Mouse (Mus musculus) neural tube, embryonic 13.5 days (tissue): ENCODE measurements around the gene Gpt2. TPM values are rescaled to one million over a fixed set of nuclear protein-coding genes. Genes with fewer than 3 reads are reported as not detected.

ENCODE experiments used
- ATAC-seq: fragments of 200-750 bp; cut with Nextera tagmentation; 2 replicates; pipeline ENCODE4 v1.8.0; 2017; ENCODE audit warnings: low read depth, mild to moderate bottlenecking, moderate TSS enrichment, moderate library complexity
- H3K27ac ChIP-seq: fragments of 300-500 bp; sonication (generic); replicated peaks from 2 replicates; pipeline ENCODE4 v1.5.1; 2015; ENCODE audit warnings: moderate library complexity, mild to moderate bottlenecking, inconsistent platforms
- H3K27me3 ChIP-seq: fragments of 300-500 bp; sonication (generic); 2 replicates; pipeline ENCODE4 v1.6.1; 2015; ENCODE audit warnings: mild to moderate bottlenecking, inconsistent platforms
- H3K36me3 ChIP-seq: fragments of 300-500 bp; sonication (generic); 2 replicates; pipeline ENCODE4 v1.6.1; 2015; ENCODE audit warnings: mild to moderate bottlenecking, inconsistent platforms
- H3K4me1 ChIP-seq: fragments of 300-500 bp; sonication (generic); replicated peaks from 2 replicates; pipeline ENCODE4 v1.6.1; 2015; ENCODE audit warnings: inconsistent platforms
- H3K4me2 ChIP-seq: fragments of 300-500 bp; sonication (generic); 2 replicates; pipeline ENCODE4 v1.6.1; 2015; ENCODE audit warnings: inconsistent platforms, mild to moderate bottlenecking, moderate library complexity
- H3K4me3 ChIP-seq: fragments of 300-500 bp; sonication (generic); 2 replicates; pipeline ENCODE4 v1.5.1; 2015; ENCODE audit warnings: mild to moderate bottlenecking, inconsistent platforms
- H3K9ac ChIP-seq: fragments of 300-500 bp; sonication (generic); 2 replicates; pipeline ENCODE4 v1.6.1; 2015; ENCODE audit warnings: moderate library complexity, mild to moderate bottlenecking, inconsistent platforms
- H3K9me3 ChIP-seq: fragments of 300-500 bp; sonication (generic); 2 replicates; pipeline ENCODE4 v1.6.1; 2016; ENCODE audit warnings: inconsistent platforms
- WGBS: fragments of 180-500 bp; shearing (Covaris S2); methylation state at CpG from one replicate; pipeline ENCODE4 v1.1.7; 2015; 5-methylcytosine and 5-hydroxymethylcytosine counted together
- polyA plus RNA-seq: library from polyadenylated mRNA; unstranded; fragments of >200 nt; fragmentation: Nextera tagmentation; extraction: Ambion mirVana; gene quantifications from 2 replicates; pipeline ENCODE4 v1.2.1, GENCODE M21; 2015

Gene Gpt2
- polyA plus RNA-seq, 1 experiment from 2014 or later: 53.1 TPM

- Histone ChIP-seq H3K4me2 (no peak overlapping the region), H3K9me3 (no peaks in the 10 kb centered on the region), H3K4me3 (no peak overlapping the region), H3K27ac (no peak overlapping the region), H3K4me1 (no peaks in the 10 kb centered on the region), H3K36me3 (peaks cover 41% of the 10 kb centered on the region), H3K9ac (no peak overlapping the region), H3K27me3 (no peaks in the 10 kb centered on the region)
- ATAC-seq: no peak
- 91% methylated on average over 4 of the region's 4 CpGs for WGBS
Measured at GRCm38 (mm10) chr8:85532843-85533242, 40.5 kb downstream of the Gpt2 start.

- Histone ChIP-seq H3K4me1 (no peaks in the 10 kb centered on the region), H3K27me3 (no peaks in the 10 kb centered on the region), H3K27ac (no peak overlapping the region), H3K9me3 (no peaks in the 10 kb centered on the region), H3K4me2 (no peak overlapping the region), H3K4me3 (no peak overlapping the region), H3K36me3 (peaks cover 47% of the 10 kb centered on the region), H3K9ac (no peak overlapping the region)
- 89% methylated on average over 2 of the region's 2 CpGs for WGBS
- ATAC-seq: no peak
Measured at GRCm38 (mm10) chr8:85533434-85533833, 41.1 kb downstream of the Gpt2 start.

GRCm38 (mm10) chr8:85534163-85534562, 41.8 kb downstream of the Gpt2 start:
- Histone ChIP-seq H3K36me3 (peaks cover 54% of the 10 kb centered on the region), H3K4me1 (no peaks in the 10 kb centered on the region), H3K4me2 (no peak overlapping the region), H3K4me3 (no peak overlapping the region), H3K9me3 (no peaks in the 10 kb centered on the region), H3K27me3 (no peaks in the 10 kb centered on the region), H3K27ac (no peak overlapping the region), H3K9ac (no peak overlapping the region)
- WGBS: 84% methylated on average over 1 of the region's 1 CpGs
- no peak for ATAC-seq

GRCm38 (mm10) chr8:85536332-85536731, 44.0 kb downstream of the Gpt2 start:
- no peak for ATAC-seq
- Histone ChIP-seq H3K9me3 (no peaks in the 10 kb centered on the region), H3K4me3 (no peak overlapping the region), H3K36me3 (peaks cover 70% of the 10 kb centered on the region), H3K4me2 (no peak overlapping the region), H3K27me3 (no peaks in the 10 kb centered on the region), H3K4me1 (no peaks in the 10 kb centered on the region), H3K9ac (no peak overlapping the region), H3K27ac (no peak overlapping the region)
- WGBS: 98% methylated on average over 2 of the region's 2 CpGs

- WGBS: 97% methylated on average over 1 of the region's 1 CpGs
- H3K4me1 ChIP-seq: peaks cover 38% of the 10 kb centered on the region
- H3K36me3 ChIP-seq: peaks cover 59% of the 10 kb centered on the region
- H3K4me3 ChIP-seq: no peak overlapping the region
- H3K27me3 ChIP-seq: no peaks in the 10 kb centered on the region
- no peak overlapping the region for H3K9ac ChIP-seq
- H3K4me2 ChIP-seq: no peak overlapping the region
- H3K27ac ChIP-seq: no peak overlapping the region
- H3K9me3 ChIP-seq: no peaks in the 10 kb centered on the region
- no peak for ATAC-seq
Measured at GRCm38 (mm10) chr8:85551934-85552333, 59.6 kb downstream of the Gpt2 start.

- Histone ChIP-seq H3K27me3 (no peaks in the 10 kb centered on the region), H3K4me3 (peak overlapping the region; percentile 92), H3K9ac (peak overlapping the region; percentile 91), H3K4me1 (peaks cover 38% of the 10 kb centered on the region), H3K4me2 (peak overlapping the region; percentile 94), H3K27ac (peak overlapping the region; percentile 91), H3K36me3 (peaks cover 32% of the 10 kb centered on the region), H3K9me3 (no peaks in the 10 kb centered on the region)
- peak; percentile 92 for ATAC-seq
- WGBS: under 1% methylated on average over 61 of the region's 66 CpGs
Measured at GRCm38 (mm10) chr8:85554391-85555180, 62.2 kb downstream of the Gpt2 start.

- Histone ChIP-seq H3K27me3 (no peaks in the 10 kb centered on the region), H3K9ac (peak within 1 kb of the TSS; percentile 91), H3K36me3 (peaks cover 26% of the 10 kb centered on the region), H3K4me1 (peaks cover 38% of the 10 kb centered on the region), H3K27ac (peak within 1 kb of the TSS; percentile 91), H3K9me3 (no peaks in the 10 kb centered on the region), H3K4me3 (peak within 1 kb of the TSS; percentile 92), H3K4me2 (peak within 1 kb of the TSS; percentile 94)
- 1% methylated on average over 74 of the region's 77 CpGs for WGBS
- ATAC-seq: peak; percentile 95
Measured at GRCm38 (mm10) chr8:85555181-85556145, 63.1 kb downstream of the Gpt2 start, which contains the start of gene Dnaja2. TSS of gene Dnaja2 (minus strand) at chr8:85555344.

GRCm38 (mm10) chr8:85556986-85557600, 64.7 kb downstream of the Gpt2 start:
- H3K36me3 ChIP-seq: peaks cover 10% of the 10 kb centered on the region
- H3K4me3 ChIP-seq: no peak overlapping the region
- 81% methylated on average over 2 of the region's 2 CpGs for WGBS
- no peaks in the 10 kb centered on the region for H3K27me3 ChIP-seq
- peaks cover 29% of the 10 kb centered on the region for H3K4me1 ChIP-seq
- no peak overlapping the region for H3K9ac ChIP-seq
- no peaks in the 10 kb centered on the region for H3K9me3 ChIP-seq
- H3K27ac ChIP-seq: no peak overlapping the region
- no peak overlapping the region for H3K4me2 ChIP-seq
- ATAC-seq: no peak

GRCm38 (mm10) chr8:85557601-85557986, 65.2 kb downstream of the Gpt2 start:
- Histone ChIP-seq H3K27ac (no peak overlapping the region), H3K27me3 (no peaks in the 10 kb centered on the region), H3K4me2 (no peak overlapping the region), H3K9me3 (no peaks in the 10 kb centered on the region), H3K36me3 (peaks cover 6% of the 10 kb centered on the region; the same call in 1 of the 2 replicates), H3K9ac (no peak overlapping the region), H3K4me3 (no peak overlapping the region), H3K4me1 (peaks cover 24% of the 10 kb centered on the region)
- ATAC-seq: no peak
- WGBS: 88% methylated on average over 3 of the region's 3 CpGs

GRCm38 (mm10) chr8:85559201-85559600, 66.8 kb downstream of the Gpt2 start:
- H3K9ac ChIP-seq: no peak overlapping the region
- no peaks in the 10 kb centered on the region for H3K36me3 ChIP-seq
- H3K9me3 ChIP-seq: no peaks in the 10 kb centered on the region
- WGBS: 100% methylated on average over 1 of the region's 1 CpGs
- no peak overlapping the region for H3K27ac ChIP-seq
- peaks cover 10% of the 10 kb centered on the region for H3K4me1 ChIP-seq
- ATAC-seq: no peak
- no peak overlapping the region for H3K4me3 ChIP-seq
- H3K4me2 ChIP-seq: no peak overlapping the region
- no peaks in the 10 kb centered on the region for H3K27me3 ChIP-seq

- no peak overlapping the region for H3K4me2 ChIP-seq
- 77% methylated on average over 2 of the region's 2 CpGs for WGBS
- H3K27me3 ChIP-seq: no peaks in the 10 kb centered on the region
- no peak overlapping the region for H3K27ac ChIP-seq
- no peak overlapping the region for H3K9ac ChIP-seq
- H3K9me3 ChIP-seq: no peaks in the 10 kb centered on the region
- ATAC-seq: no peak
- H3K4me3 ChIP-seq: no peak overlapping the region
- peaks cover 8% of the 10 kb centered on the region for H3K4me1 ChIP-seq
- H3K36me3 ChIP-seq: no peaks in the 10 kb centered on the region
Measured at GRCm38 (mm10) chr8:85559966-85560365, 67.6 kb downstream of the Gpt2 start.

- H3K9me3 ChIP-seq: no peaks in the 10 kb centered on the region
- H3K4me1 ChIP-seq: no peaks in the 10 kb centered on the region
- no peak overlapping the region for H3K27ac ChIP-seq
- ATAC-seq: no peak
- no peaks in the 10 kb centered on the region for H3K36me3 ChIP-seq
- H3K27me3 ChIP-seq: no peaks in the 10 kb centered on the region
- no peak overlapping the region for H3K9ac ChIP-seq
- WGBS: 94% methylated on average over 8 of the region's 8 CpGs
- H3K4me2 ChIP-seq: no peak overlapping the region
- H3K4me3 ChIP-seq: no peak overlapping the region
Measured at GRCm38 (mm10) chr8:85563336-85563735, 71.0 kb downstream of the Gpt2 start.
